Mouse (Mus musculus) midbrain, embryonic 11.5 days (tissue): ENCODE data around the gene Card10. TPM values are rescaled to one million over a fixed set of nuclear protein-coding genes. Genes with fewer than 3 reads are reported as not detected.

Experiments
- ATAC-seq: fragments of 200-750 bp; cut with Nextera tagmentation; 2 replicates; pipeline ENCODE4 v1.8.0; 2017; ENCODE audit warnings: moderate TSS enrichment, moderate library complexity; ENCODE audit not compliant: low FRiP score
- DNase-seq: peaks from one replicate; pipeline ENCODE4 v3.0.0; 2015; ENCODE audit warnings: low spot score; ENCODE audit errors: missing footprints
- H3K27ac ChIP-seq: fragments of 300-500 bp; sonication (generic); 2 replicates; pipeline ENCODE4 v1.5.1; 2014; ENCODE audit warnings: low read depth, low read length
- H3K27me3 ChIP-seq: fragments of 300-500 bp; sonication (generic); 2 replicates; pipeline ENCODE4 v1.6.1; 2014; ENCODE audit warnings: mild to moderate bottlenecking, low read length, moderate library complexity, mixed read lengths; ENCODE audit not compliant: control insufficient read depth, insufficient read depth
- H3K36me3 ChIP-seq: fragments of 300-500 bp; sonication (generic); 2 replicates; pipeline ENCODE4 v1.6.1; 2014; ENCODE audit warnings: mild to moderate bottlenecking, low read length, moderate library complexity, mixed read lengths; ENCODE audit not compliant: control insufficient read depth, insufficient read depth
- H3K4me1 ChIP-seq: fragments of 300-500 bp; sonication (generic); 2 replicates; pipeline ENCODE4 v1.6.1; 2014; ENCODE audit warnings: low read length; ENCODE audit not compliant: control insufficient read depth, insufficient read depth
- H3K4me2 ChIP-seq: fragments of 300-500 bp; sonication (generic); 2 replicates; pipeline ENCODE4 v1.6.1; 2014; ENCODE audit warnings: mild to moderate bottlenecking, moderate library complexity
- H3K4me3 ChIP-seq: fragments of 300-500 bp; sonication (generic); 2 replicates; pipeline ENCODE4 v1.5.1; 2014; ENCODE audit warnings: low read depth, low read length
- H3K9ac ChIP-seq: fragments of 300-500 bp; sonication (generic); 2 replicates; pipeline ENCODE4 v1.6.1; 2014; ENCODE audit warnings: low read length
- H3K9me3 ChIP-seq: fragments of 300-500 bp; sonication (generic); 2 replicates; pipeline ENCODE4 v1.6.1; 2016; ENCODE audit warnings: low read length; ENCODE audit not compliant: control insufficient read depth
- WGBS: fragments of 180-500 bp; shearing (Covaris S2); extraction: QIAGEN DNeasy Blood & Tissue Kit; methylation state at CpG from one replicate; pipeline ENCODE4 v1.1.7; 2014; 5-methylcytosine and 5-hydroxymethylcytosine counted together
- polyA plus RNA-seq: library from polyadenylated mRNA; unstranded; fragments of >200 nt; fragmentation: Nextera tagmentation; extraction: Ambion mirVana; gene quantifications from 2 replicates; pipeline ENCODE4 v1.2.1, GENCODE M21; 2014

Card10 gene
- polyA plus RNA-seq, 1 experiment from 2014 or later, result 1.5 TPM

GRCm38 (mm10) chr15:78784520-78784919, 18.3 kb downstream of the Card10 start:
- Histone ChIP-seq H3K4me1 (no peaks in the 10 kb centered on the region), H3K27ac (no peak overlapping the region), H3K27me3 (no peaks in the 10 kb centered on the region), H3K36me3 (no peaks in the 10 kb centered on the region), H3K9ac (no peak overlapping the region), H3K4me2 (no peak overlapping the region), H3K4me3 (no peak overlapping the region), H3K9me3 (no peaks in the 10 kb centered on the region)
- ATAC-seq (no peak), DNase-seq (no peak)
- WGBS, result 65% methylated on average over 5 of the region's 5 CpGs

GRCm38 (mm10) chr15:78782348-78783103, 20.3 kb downstream of the Card10 start:
- no peak overlapping the region for H3K4me3 ChIP-seq

DNA sequence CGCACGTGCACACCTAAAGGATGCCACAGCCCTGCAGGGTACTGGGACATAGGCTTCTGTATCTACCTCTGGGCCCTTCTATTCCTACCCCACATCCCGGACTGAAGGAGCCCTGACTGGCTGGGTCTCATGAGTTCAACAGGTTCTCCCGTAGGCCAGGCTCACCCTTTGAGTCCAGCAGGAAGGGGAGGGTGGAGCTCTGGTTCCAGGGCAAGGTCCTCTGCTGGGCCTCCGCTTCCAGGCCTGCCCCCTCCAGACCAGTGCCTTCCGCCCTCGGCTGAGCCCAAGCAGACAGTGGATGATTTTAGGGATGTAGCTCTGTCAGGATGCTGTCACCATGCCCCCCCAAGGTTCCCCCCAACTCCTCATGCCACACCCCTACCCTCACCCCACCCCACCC, 21.9 kb downstream of the Card10 start:
- H3K9me3 ChIP-seq, result no peaks in the 10 kb centered on the region
- no peak overlapping the region for H3K27ac ChIP-seq
- no peaks in the 10 kb centered on the region for H3K36me3 ChIP-seq
- WGBS, result 81% methylated on average over 7 of the region's 7 CpGs
- DNase-seq (no peak), ATAC-seq (no peak)
- H3K4me3 ChIP-seq, result no peak overlapping the region
- no peaks in the 10 kb centered on the region for H3K27me3 ChIP-seq
- no peak overlapping the region for H3K9ac ChIP-seq
- H3K4me1 ChIP-seq, result peaks cover 8% of the 10 kb centered on the region
- H3K4me2 ChIP-seq, result no peak overlapping the region

More at GRCm38 (mm10) chr15:78782348-78783103, 20.3 kb downstream of the Card10 start:
- peaks cover 8% of the 10 kb centered on the region for H3K4me1 ChIP-seq
- no peak overlapping the region for H3K27ac ChIP-seq
- H3K9me3 ChIP-seq, result no peaks in the 10 kb centered on the region
- H3K4me2 ChIP-seq, result no peak overlapping the region
- DNase-seq (no peak), ATAC-seq (no peak)
- H3K36me3 ChIP-seq, result no peaks in the 10 kb centered on the region
- H3K9ac ChIP-seq, result no peak overlapping the region
- 69% methylated on average over 14 of the region's 14 CpGs for WGBS
- H3K27me3 ChIP-seq, result no peaks in the 10 kb centered on the region

DNA sequence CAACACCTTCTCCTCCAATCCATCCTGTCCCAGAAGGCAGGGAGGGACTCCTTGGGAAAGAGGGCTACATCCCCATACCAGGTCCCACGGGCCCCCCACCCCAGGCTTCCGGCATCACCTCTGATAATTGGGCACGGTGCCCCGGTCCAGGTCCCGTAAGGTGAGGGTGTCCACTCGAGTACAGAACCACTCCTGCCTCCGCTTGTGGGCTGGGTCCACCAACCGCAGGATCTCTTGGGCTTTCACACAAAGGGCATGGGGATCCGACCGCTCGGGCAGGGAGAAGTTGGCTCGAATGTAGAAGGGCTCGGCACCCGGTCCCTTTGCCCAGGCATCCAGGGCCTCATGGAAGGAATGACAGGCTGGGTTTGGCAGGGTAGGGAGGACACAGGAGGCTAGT, 22.5 kb downstream of the Card10 start:
- ATAC-seq (no peak), DNase-seq (no peak)
- no peaks in the 10 kb centered on the region for H3K36me3 ChIP-seq
- 93% methylated on average over 14 of the region's 14 CpGs for WGBS
- H3K4me1 ChIP-seq, result peaks cover 8% of the 10 kb centered on the region
- H3K27me3 ChIP-seq, result no peaks in the 10 kb centered on the region
- no peaks in the 10 kb centered on the region for H3K9me3 ChIP-seq
- H3K27ac ChIP-seq, result no peak overlapping the region
- H3K4me2 ChIP-seq, result no peak overlapping the region
- H3K9ac ChIP-seq, result no peak overlapping the region
- H3K4me3 ChIP-seq, result no peak overlapping the region

DNA sequence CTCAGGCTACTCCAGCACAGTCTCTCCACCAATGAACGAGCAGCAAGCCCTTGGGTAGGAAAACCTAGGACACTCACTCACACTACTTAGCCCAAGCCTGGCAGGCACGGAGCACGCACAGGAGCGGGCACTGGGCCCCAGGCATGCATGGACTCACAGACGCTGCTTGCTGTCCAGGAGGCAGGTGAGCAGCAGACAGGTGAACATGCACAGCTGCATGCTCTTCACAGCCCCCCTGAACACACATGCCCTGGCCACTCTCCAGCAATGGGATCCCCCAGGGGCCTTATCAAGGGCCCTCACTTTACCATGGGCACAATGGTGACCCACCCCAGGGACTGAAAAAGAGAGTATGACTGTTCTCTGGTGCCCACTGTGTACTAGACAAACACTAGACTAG, 23.2 kb downstream of the Card10 start:
- Histone ChIP-seq H3K9ac (no peak overlapping the region), H3K4me3 (no peak overlapping the region), H3K4me2 (no peak overlapping the region), H3K27ac (no peak overlapping the region), H3K9me3 (no peaks in the 10 kb centered on the region), H3K36me3 (no peaks in the 10 kb centered on the region), H3K27me3 (no peaks in the 10 kb centered on the region), H3K4me1 (peaks cover 8% of the 10 kb centered on the region)
- no peak for ATAC-seq
- WGBS, result 90% methylated on average over 5 of the region's 5 CpGs
- DNase-seq, result no peak

GRCm38 (mm10) chr15:78779253-78779652, 23.6 kb downstream of the Card10 start:
- Histone ChIP-seq H3K4me2 (no peak overlapping the region), H3K9ac (no peak overlapping the region), H3K36me3 (no peaks in the 10 kb centered on the region), H3K27me3 (no peaks in the 10 kb centered on the region), H3K27ac (no peak overlapping the region), H3K4me1 (peaks cover 8% of the 10 kb centered on the region), H3K9me3 (no peaks in the 10 kb centered on the region), H3K4me3 (no peak overlapping the region)
- DNase-seq (no peak), ATAC-seq (0 out of 2 replicates have a peak, but pooled peaks have one; percentile 15)
- WGBS, result 61% methylated on average over 8 of the region's 8 CpGs

DNA sequence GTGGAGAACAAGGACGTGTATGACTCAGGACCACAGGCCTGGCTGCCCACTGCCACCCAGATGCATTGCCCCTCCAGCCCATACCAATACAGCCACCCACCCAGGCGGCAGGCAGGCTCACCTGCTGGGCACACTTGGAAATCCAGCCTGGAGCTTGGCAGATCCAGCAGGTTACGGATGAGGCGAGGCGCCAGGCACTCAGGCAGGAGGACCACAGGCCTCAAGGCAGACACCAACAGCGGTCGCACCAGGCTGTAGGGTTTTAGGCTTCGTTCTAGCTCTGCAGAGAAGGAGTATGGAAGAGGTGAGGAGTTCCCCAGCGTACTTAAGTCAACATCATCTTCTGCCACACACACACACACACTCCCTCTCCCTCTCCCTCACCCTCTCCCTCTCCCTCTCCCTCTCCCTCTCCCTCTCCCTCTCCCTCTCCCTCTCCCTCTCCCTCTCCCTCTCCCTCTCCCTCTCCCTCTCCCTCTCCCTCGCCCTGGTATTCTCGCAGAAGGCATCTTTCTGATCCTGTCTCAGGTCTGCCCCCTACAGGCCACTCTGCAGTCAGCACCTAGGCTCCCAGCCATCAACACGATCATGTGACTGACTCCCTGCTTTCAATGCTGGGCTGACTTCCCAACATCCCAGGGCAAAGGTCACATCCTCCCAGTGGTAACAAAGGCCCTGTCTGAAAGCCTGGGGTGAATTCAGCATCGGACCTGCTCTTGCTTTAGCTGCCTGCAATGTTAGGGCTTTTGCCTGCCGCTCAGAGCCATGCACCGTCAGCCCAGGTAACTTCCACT, 24.6 kb downstream of the Card10 start:
- Histone ChIP-seq H3K4me1 (peaks cover 18% of the 10 kb centered on the region), H3K9me3 (no peaks in the 10 kb centered on the region), H3K27ac (0 out of 2 replicates have a peak overlapping the region, but pooled peaks have one; percentile 2), H3K4me3 (no peak overlapping the region), H3K27me3 (no peaks in the 10 kb centered on the region), H3K4me2 (no peak overlapping the region), H3K9ac (peak overlapping the region; percentile 14; the same call in 1 of the 2 replicates), H3K36me3 (no peaks in the 10 kb centered on the region)
- WGBS, result 45% methylated on average over 13 of the region's 15 CpGs
- peak; percentile 55 for ATAC-seq
- peak; percentile 98 for DNase-seq

DNA sequence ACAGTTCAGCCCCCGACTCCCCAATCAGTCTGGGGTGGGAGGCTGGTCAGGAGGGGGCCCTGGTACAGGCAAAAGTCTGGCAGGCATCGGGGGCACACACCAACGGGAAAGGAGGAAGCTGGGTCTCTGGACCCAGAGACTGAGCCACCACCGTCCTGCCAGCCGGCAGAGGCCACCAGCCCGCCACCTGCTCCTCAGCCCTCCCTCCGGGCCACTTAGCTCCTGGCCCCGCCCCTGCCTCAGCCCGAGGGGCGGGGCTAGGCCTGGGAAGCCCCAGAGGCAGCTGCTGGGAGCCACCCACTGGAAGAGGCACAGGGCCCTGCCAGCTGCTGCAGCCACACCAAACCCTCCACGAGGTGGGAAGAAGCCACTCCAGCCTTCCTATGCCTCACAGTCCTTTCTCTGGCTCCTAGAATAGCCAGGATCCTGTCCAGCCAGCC, 29.5 kb downstream of the Card10 start, which contains the start of gene Mfng:
TSS of gene Mfng (minus strand) at position 186 of the 440 bp plus-strand sequence.
- H3K27ac ChIP-seq, result peak within 1 kb of the TSS; percentile 96
- peak; percentile 99 for DNase-seq
- H3K27me3 ChIP-seq, result no peaks in the 10 kb centered on the region
- peaks cover 5% of the 10 kb centered on the region for H3K36me3 ChIP-seq
- peaks cover 47% of the 10 kb centered on the region for H3K4me1 ChIP-seq
- peak within 1 kb of the TSS; percentile 47 for H3K4me3 ChIP-seq
- H3K9ac ChIP-seq, result peak within 1 kb of the TSS; percentile 64
- WGBS, result 0% methylated on average over 9 of the region's 11 CpGs
- H3K4me2 ChIP-seq, result peak within 1 kb of the TSS; percentile 65
- peak; percentile 81 for ATAC-seq
- no peaks in the 10 kb centered on the region for H3K9me3 ChIP-seq

GRCm38 (mm10) chr15:78772856-78773255, 30.0 kb downstream of the Card10 start:
- H3K27ac ChIP-seq, result peak overlapping the region; percentile 96
- H3K9me3 ChIP-seq, result no peaks in the 10 kb centered on the region
- WGBS, result 36% methylated on average over 14 of the region's 14 CpGs
- no peak for DNase-seq
- H3K27me3 ChIP-seq, result no peaks in the 10 kb centered on the region
- ATAC-seq, result peak; percentile 0; the same call in 1 of the 2 replicates
- peak overlapping the region; percentile 47 for H3K4me3 ChIP-seq
- H3K4me1 ChIP-seq, result peaks cover 47% of the 10 kb centered on the region
- peak overlapping the region; percentile 64 for H3K9ac ChIP-seq
- H3K36me3 ChIP-seq, result peaks cover 5% of the 10 kb centered on the region
- peak overlapping the region; percentile 65 for H3K4me2 ChIP-seq
